Mouse (Mus musculus) lung, embryonic 16.5 days (tissue): ENCODE measurements around the gene Tpbg. TPM values are rescaled to one million over a fixed set of nuclear protein-coding genes. Genes with fewer than 3 reads are reported as not detected.

ENCODE experiments used
- ATAC-seq: fragments of 200-750 bp; cut with Nextera tagmentation; 2 replicates; pipeline ENCODE4 v1.8.0; 2017; ENCODE audit warnings: low read depth, mild to moderate bottlenecking, moderate library complexity
- H3K27ac ChIP-seq: fragments of 300-500 bp; sonication (generic); 2 replicates; pipeline ENCODE4 v1.5.1; 2014; ENCODE audit warnings: mild to moderate bottlenecking, control low read depth, low read length
- H3K27me3 ChIP-seq: fragments of 300-500 bp; sonication (generic); 2 replicates; pipeline ENCODE4 v1.6.1; 2014; ENCODE audit warnings: low read depth, low read length, mixed read lengths; ENCODE audit not compliant: control insufficient read depth, insufficient read depth
- H3K36me3 ChIP-seq: fragments of 300-500 bp; sonication (generic); 2 replicates; pipeline ENCODE4 v1.6.1; 2014; ENCODE audit warnings: low read length; ENCODE audit not compliant: control insufficient read depth, insufficient read depth
- H3K4me1 ChIP-seq: fragments of 300-500 bp; sonication (generic); replicated peaks from 2 replicates; pipeline ENCODE4 v1.6.1; 2014; ENCODE audit warnings: low read length, mixed read lengths; ENCODE audit not compliant: control insufficient read depth, insufficient read depth
- H3K4me2 ChIP-seq: fragments of 300-500 bp; sonication (generic); 2 replicates; pipeline ENCODE4 v1.6.1; 2014; ENCODE audit warnings: low read depth, low read length, control low read depth
- H3K4me3 ChIP-seq: fragments of 300-500 bp; sonication (generic); 2 replicates; pipeline ENCODE4 v1.5.1; 2014; ENCODE audit warnings: mild to moderate bottlenecking, low read length, control low read depth
- H3K9ac ChIP-seq: fragments of 300-500 bp; sonication (generic); 2 replicates; pipeline ENCODE4 v1.6.1; 2014; ENCODE audit warnings: low read length, control low read depth
- H3K9me3 ChIP-seq: fragments of 300-500 bp; sonication (generic); 2 replicates; pipeline ENCODE4 v1.6.1; 2016; ENCODE audit warnings: low read length; ENCODE audit not compliant: control insufficient read depth
- WGBS: fragments of 180-500 bp; shearing (Covaris S2); extraction: QIAGEN DNeasy Blood & Tissue Kit; methylation state at CpG from one replicate; pipeline ENCODE4 v1.1.7; 2014; 5-methylcytosine and 5-hydroxymethylcytosine counted together
- polyA plus RNA-seq: library from polyadenylated mRNA; unstranded; fragments of >200 nt; fragmentation: Nextera tagmentation; extraction: Ambion mirVana; gene quantifications from 2 replicates; pipeline ENCODE4 v1.2.1, GENCODE M21; 2015

The Tpbg gene
- polyA plus RNA-seq, 1 experiment from 2014 or later: 8.3 TPM

DNA sequence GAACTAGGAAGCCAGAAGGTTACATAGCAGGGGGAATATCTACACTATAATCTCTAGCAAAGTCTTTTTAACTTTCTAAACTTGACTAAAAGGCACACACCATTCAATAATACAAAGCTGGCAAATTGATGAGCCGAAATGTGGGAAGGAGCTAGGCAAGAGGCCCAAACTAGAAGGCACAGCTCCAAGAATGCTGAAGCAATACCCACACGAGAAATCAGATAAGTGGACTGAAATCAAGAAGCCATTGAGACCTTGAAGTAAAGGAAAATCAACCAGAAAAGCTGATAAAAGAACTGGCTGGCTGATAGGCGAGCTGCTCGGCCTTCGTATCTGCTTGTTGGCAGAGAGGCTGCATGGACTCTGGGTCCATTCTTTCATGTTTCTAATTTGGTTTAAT, 51.5 kb downstream of the Tpbg start:
- WGBS: 68% methylated on average over 5 of the region's 5 CpGs
- Histone ChIP-seq H3K9ac (no peak overlapping the region), H3K27me3 (no peaks in the 10 kb centered on the region), H3K36me3 (no peaks in the 10 kb centered on the region), H3K4me3 (no peak overlapping the region), H3K4me2 (no peak overlapping the region), H3K27ac (no peak overlapping the region), H3K9me3 (no peaks in the 10 kb centered on the region), H3K4me1 (no peaks in the 10 kb centered on the region)
- ATAC-seq: no peak

Other genes starting within 250 kb of the Tpbg start
- gene Ibtk, start 93.0 kb upstream of the Tpbg start, polyA plus RNA-seq: 26.9 and 28.9 TPM in 2 replicates